ENCODE assay signal across 10 mouse cellular contexts in genomic region chr4:136942761-136943160, GRCm38 (mm10). TPM values are rescaled to one million over a fixed set of nuclear protein-coding genes. Genes with fewer than 3 reads are reported as not detected.
DNase-seq lines count a peak whose midpoint lies in the region; ATAC-seq and TF ChIP-seq lines count a peak whose summit lies in the region.
"Had no signal": no experiment of that assay in that cellular context is flagged by ENCODE, and none has a peak within 500 bp of the region (broad histone marks: within the 10 kb centered on the region; RNA-seq: fewer than 3 reads in every experiment).

No protein-coding gene starts in this region.

- no peak overlapping the region for H3K4me2 ChIP-seq in hindbrain, embryonic 11.5 days (replicated peaks; ENCODE audit: low read depth, low read length)
- H3K4me2 ChIP-seq in heart, embryonic 15.5 days = peak overlapping the region; percentile 41
- no peak overlapping the region for H3K4me2 ChIP-seq in midbrain, embryonic 11.5 days

- H3K4me1 ChIP-seq in hindbrain, embryonic 10.5 days (replicated peaks) = peaks cover 50% of the 10 kb centered on the region
- no peaks in the 10 kb centered on the region; the same call in none of the 2 replicates for H3K4me1 ChIP-seq in hindbrain, embryonic 11.5 days (replicated peaks; ENCODE audit: control insufficient read depth, insufficient read depth, low read length)
- peaks cover 32% of the 10 kb centered on the region for H3K4me1 ChIP-seq in cerebellum, adult 2 months (ENCODE audit: control insufficient read depth, insufficient read depth, low read length)
- peaks cover 9% of the 10 kb centered on the region for H3K4me1 ChIP-seq in heart, embryonic 15.5 days (replicated peaks)
- peaks cover 10% of the 10 kb centered on the region for H3K4me1 ChIP-seq in midbrain, embryonic 11.5 days (ENCODE audit: control insufficient read depth, insufficient read depth, low read length)

- H3K4me3 ChIP-seq in hindbrain, embryonic 10.5 days = no peak overlapping the region
- no peak overlapping the region for H3K4me3 ChIP-seq in hindbrain, embryonic 11.5 days (ENCODE audit: low read depth, low read length)
- no peak overlapping the region for H3K4me3 ChIP-seq in cerebellum, adult 2 months (replicated peaks; ENCODE audit: insufficient read depth, low read depth, low read length)
- H3K4me3 ChIP-seq in heart, embryonic 15.5 days = no peak overlapping the region; the same call in 1 of the 2 replicates
- no peak overlapping the region for H3K4me3 ChIP-seq in midbrain, embryonic 11.5 days (ENCODE audit: low read depth, low read length)
- H3K4me3 ChIP-seq: forebrain, embryonic 10.5 days had no signal

- DNase-seq in hindbrain, embryonic 10.5 days (ENCODE audit: low spot score) = no peak
- DNase-seq in hindbrain, embryonic 11.5 days (ENCODE audit: low spot score) = no peak
- DNase-seq in cerebellum, adult 2 months = peak; percentile 77 to 81
- no peak for DNase-seq in midbrain, embryonic 11.5 days (ENCODE audit: low spot score, missing footprints)
- DNase-seq in thymus, postnatal 25 days = no peak
- no peak for DNase-seq in adrenal gland, postnatal 25 days
- DNase-seq: spleen, adult 18-20 months had no signal

- WGBS in hindbrain, embryonic 10.5 days = 27% methylated on average over 18 of the region's 18 CpGs
- WGBS in hindbrain, embryonic 11.5 days = 31% methylated on average over 18 of the region's 18 CpGs
- 10% methylated on average over 18 of the region's 18 CpGs for WGBS in cerebellum, adult 2 months
- WGBS in heart, embryonic 15.5 days = 18% methylated on average over 18 of the region's 18 CpGs
- WGBS in midbrain, embryonic 11.5 days = 32% methylated on average over 18 of the region's 18 CpGs

- no peak overlapping the region for H3K9ac ChIP-seq in hindbrain, embryonic 11.5 days (ENCODE audit: low read depth, low read length)
- H3K9ac ChIP-seq in heart, embryonic 15.5 days = no peak overlapping the region
- no peak overlapping the region for H3K9ac ChIP-seq in midbrain, embryonic 11.5 days (ENCODE audit: low read length)

- H3K36me3 ChIP-seq in hindbrain, embryonic 10.5 days = no peaks in the 10 kb centered on the region
- H3K36me3 ChIP-seq in hindbrain, embryonic 11.5 days (ENCODE audit: control insufficient read depth, insufficient read depth, low read length) = no peaks in the 10 kb centered on the region
- H3K36me3 ChIP-seq in heart, embryonic 15.5 days = no peaks in the 10 kb centered on the region
- no peaks in the 10 kb centered on the region for H3K36me3 ChIP-seq in midbrain, embryonic 11.5 days (ENCODE audit: control insufficient read depth, insufficient read depth, low read length)
- H3K36me3 ChIP-seq: forebrain, embryonic 10.5 days had no signal

- peaks cover 91% of the 10 kb centered on the region for H3K27me3 ChIP-seq in hindbrain, embryonic 10.5 days (ENCODE audit: insufficient read depth, poor library complexity, severe bottlenecking)
- 0 out of 2 replicates have a peak, but pooled peaks cover 4% of the 10 kb centered on the region for H3K27me3 ChIP-seq in hindbrain, embryonic 11.5 days (ENCODE audit: control insufficient read depth, insufficient read depth, low read length)
- no peaks in the 10 kb centered on the region for H3K27me3 ChIP-seq in cerebellum, adult 2 months (ENCODE audit: control insufficient read depth, insufficient read depth, low read length)
- H3K27me3 ChIP-seq in heart, embryonic 15.5 days = peaks cover 100% of the 10 kb centered on the region
- peaks cover 25% of the 10 kb centered on the region for H3K27me3 ChIP-seq in midbrain, embryonic 11.5 days (ENCODE audit: control insufficient read depth, insufficient read depth, low read length)

- TF ChIP-seq POLR2A in cerebellum, adult 2 months (IDR thresholded peaks at IDR 0.05; ENCODE audit: borderline replicate concordance, insufficient read depth, low read length) = no peak

- H3K9me3 ChIP-seq in hindbrain, embryonic 10.5 days = no peaks in the 10 kb centered on the region
- no peaks in the 10 kb centered on the region for H3K9me3 ChIP-seq in hindbrain, embryonic 11.5 days (ENCODE audit: control insufficient read depth, low read length)
- H3K9me3 ChIP-seq in heart, embryonic 15.5 days (replicated peaks) = no peaks in the 10 kb centered on the region
- H3K9me3 ChIP-seq in midbrain, embryonic 11.5 days (ENCODE audit: control insufficient read depth, low read length) = no peaks in the 10 kb centered on the region
- H3K9me3 ChIP-seq: forebrain, embryonic 10.5 days had no signal

- no peak for ATAC-seq in hindbrain, embryonic 11.5 days (ENCODE audit: low FRiP score)
- no peak for ATAC-seq in heart, embryonic 15.5 days (replicated peaks; ENCODE audit: insufficient number of reproducible peaks, insufficient read depth, low FRiP score, low read depth)
- ATAC-seq in midbrain, embryonic 11.5 days (ENCODE audit: low FRiP score) = 0 out of 2 replicates have a peak, but pooled peaks have one; percentile 46
- ATAC-seq in erythroblast, adult 5-6 weeks (replicated peaks; ENCODE audit: low FRiP score, poor library complexity, severe bottlenecking) = no peak

- peak overlapping the region; percentile 46 for H3K27ac ChIP-seq in hindbrain, embryonic 10.5 days
- no peak overlapping the region for H3K27ac ChIP-seq in hindbrain, embryonic 11.5 days (ENCODE audit: low read depth, low read length)
- H3K27ac ChIP-seq in cerebellum, adult 2 months (ENCODE audit: insufficient read depth, low read length) = peak overlapping the region; percentile 21; the same call in 1 of the 2 replicates
- no peak overlapping the region for H3K27ac ChIP-seq in heart, embryonic 15.5 days
- H3K27ac ChIP-seq in midbrain, embryonic 11.5 days (ENCODE audit: low read depth, low read length) = no peak overlapping the region
- H3K27ac ChIP-seq: forebrain, embryonic 10.5 days had no signal

- no peak for TF ChIP-seq CTCF in cerebellum, adult 2 months (IDR thresholded peaks at IDR 0.05; ENCODE audit: borderline replicate concordance, insufficient read depth, low read depth, low read length)

RNA-seq across cellular contexts. Expression of gene Epha8, which starts 13.9 kb away (rescaled TPM):
- polyA plus RNA-seq in hindbrain, embryonic 10.5 days (2016; fragmentation: Nextera tagmentation; extraction: Ambion mirVana) = 2.4 and 4.6 TPM in 2 replicates
- polyA plus RNA-seq in hindbrain, embryonic 11.5 days (2014; fragmentation: Nextera tagmentation; extraction: Ambion mirVana) = 0.99 and 1.2 TPM in 2 replicates
- 44.5 and 51.9 TPM in 2 replicates for polyA plus RNA-seq in cerebellum, adult 2 months (2012; rRNA removed)
- 0.04 and 0.08 TPM in 2 replicates for polyA plus RNA-seq in heart, embryonic 15.5 days (2015; fragmentation: Nextera tagmentation; extraction: Ambion mirVana)
- 4.1 and 5.0 TPM in 2 replicates for polyA plus RNA-seq in midbrain, embryonic 11.5 days (2014; fragmentation: Nextera tagmentation; extraction: Ambion mirVana)
- 0.33 and 0.43 TPM in 2 replicates for total RNA-seq in adrenal gland, postnatal 25 days (2021)
- not detected in 2 replicates for total RNA-seq in erythroblast, adult 5-6 weeks (2015; ENCODE audit: low replicate concordance)
- total RNA-seq in erythroblast, adult 5-6 weeks (2017; ENCODE audit: low replicate concordance) = not detected in 2 replicates

RNA-seq across cellular contexts. Expression of gene C1qa, which starts 44.2 kb away (rescaled TPM):
- 4.8 and 10.8 TPM in 2 replicates for polyA plus RNA-seq in hindbrain, embryonic 10.5 days (2016; fragmentation: Nextera tagmentation; extraction: Ambion mirVana)
- 14.3 and 15.2 TPM in 2 replicates for polyA plus RNA-seq in hindbrain, embryonic 11.5 days (2014; fragmentation: Nextera tagmentation; extraction: Ambion mirVana)
- 30.2 and 34.0 TPM in 2 replicates for polyA plus RNA-seq in cerebellum, adult 2 months (2012; rRNA removed)
- 30.7 and 36.8 TPM in 2 replicates for polyA plus RNA-seq in heart, embryonic 15.5 days (2015; fragmentation: Nextera tagmentation; extraction: Ambion mirVana)
- 14.3 and 15.3 TPM in 2 replicates for polyA plus RNA-seq in midbrain, embryonic 11.5 days (2014; fragmentation: Nextera tagmentation; extraction: Ambion mirVana)
- total RNA-seq in adrenal gland, postnatal 25 days (2021) = 21.3 and 28.7 TPM in 2 replicates
- total RNA-seq in erythroblast, adult 5-6 weeks (2015; ENCODE audit: low replicate concordance) = 30.1 and 40.9 TPM in 2 replicates
- total RNA-seq in erythroblast, adult 5-6 weeks (2017; ENCODE audit: low replicate concordance) = 34.8 and 35.7 TPM in 2 replicates

RNA-seq across cellular contexts. Expression of gene C1qc, which starts 49.9 kb away (rescaled TPM):
- 7.5 and 18.5 TPM in 2 replicates for polyA plus RNA-seq in hindbrain, embryonic 10.5 days (2016; fragmentation: Nextera tagmentation; extraction: Ambion mirVana)
- polyA plus RNA-seq in hindbrain, embryonic 11.5 days (2014; fragmentation: Nextera tagmentation; extraction: Ambion mirVana) = 17.7 and 19.2 TPM in 2 replicates
- polyA plus RNA-seq in cerebellum, adult 2 months (2012; rRNA removed) = 26.6 and 28.6 TPM in 2 replicates
- 23.8 and 32.9 TPM in 2 replicates for polyA plus RNA-seq in heart, embryonic 15.5 days (2015; fragmentation: Nextera tagmentation; extraction: Ambion mirVana)
- 17.7 and 18.9 TPM in 2 replicates for polyA plus RNA-seq in midbrain, embryonic 11.5 days (2014; fragmentation: Nextera tagmentation; extraction: Ambion mirVana)
- total RNA-seq in adrenal gland, postnatal 25 days (2021) = 18.2 and 22.5 TPM in 2 replicates
- total RNA-seq in erythroblast, adult 5-6 weeks (2015; ENCODE audit: low replicate concordance) = 27.1 and 31.3 TPM in 2 replicates
- total RNA-seq in erythroblast, adult 5-6 weeks (2017; ENCODE audit: low replicate concordance) = 26.6 and 32.5 TPM in 2 replicates

RNA-seq across cellular contexts. Expression of gene C1qb, which starts 56.8 kb away (rescaled TPM):
- polyA plus RNA-seq in hindbrain, embryonic 10.5 days (2016; fragmentation: Nextera tagmentation; extraction: Ambion mirVana) = 23.4 and 38.4 TPM in 2 replicates
- 34.4 and 40.3 TPM in 2 replicates for polyA plus RNA-seq in hindbrain, embryonic 11.5 days (2014; fragmentation: Nextera tagmentation; extraction: Ambion mirVana)
- polyA plus RNA-seq in cerebellum, adult 2 months (2012; rRNA removed) = 41.8 and 46.8 TPM in 2 replicates
- 43.1 and 60.2 TPM in 2 replicates for polyA plus RNA-seq in heart, embryonic 15.5 days (2015; fragmentation: Nextera tagmentation; extraction: Ambion mirVana)
- polyA plus RNA-seq in midbrain, embryonic 11.5 days (2014; fragmentation: Nextera tagmentation; extraction: Ambion mirVana) = 31.5 and 34.7 TPM in 2 replicates
- 24.4 and 28.3 TPM in 2 replicates for total RNA-seq in adrenal gland, postnatal 25 days (2021)
- total RNA-seq in erythroblast, adult 5-6 weeks (2015; ENCODE audit: low replicate concordance) = 65.4 and 84.5 TPM in 2 replicates
- 20.3 and 29.7 TPM in 2 replicates for total RNA-seq in erythroblast, adult 5-6 weeks (2017; ENCODE audit: low replicate concordance)

Comparison
In these comparisons a context has a peak if more than half of its experiments do, and no peak if none do; other contexts are left out.
1. H3K27ac ChIP-seq: peak in hindbrain, embryonic 10.5 days (single experiment) and cerebellum, adult 2 months (single experiment); none in hindbrain, embryonic 11.5 days (single experiment), heart, embryonic 15.5 days (single experiment) and midbrain, embryonic 11.5 days (single experiment).
2. DNase-seq: peak in cerebellum, adult 2 months (2 of 2); none in hindbrain, embryonic 10.5 days (single experiment), hindbrain, embryonic 11.5 days (single experiment), midbrain, embryonic 11.5 days (single experiment), thymus, postnatal 25 days (single experiment) and adrenal gland, postnatal 25 days (single experiment).